Mouse (Mus musculus) adrenal gland, adult 8-10 months (tissue): ENCODE measurements around the gene Rpl9. TPM values are rescaled to one million over a fixed set of nuclear protein-coding genes. Genes with fewer than 3 reads are reported as not detected.

Experiments used
- DNase-seq: peaks from one replicate; pipeline ENCODE4 v3.0.0; 2022
- total RNA-seq, 4 experiments: library from RNA; stranded (reverse); gene quantifications; 2 replicates each; pipeline ENCODE4 v1.2.4; 2022

The Rpl9 gene
- total RNA-seq, 4 experiments from 2014 or later: 977 to 1,080 (median 1,050) TPM

- DNase-seq: no peak
Observed at GRCm38 (mm10) chr5:65374746-65375145, 16.5 kb downstream of the Rpl9 start.

DNA sequence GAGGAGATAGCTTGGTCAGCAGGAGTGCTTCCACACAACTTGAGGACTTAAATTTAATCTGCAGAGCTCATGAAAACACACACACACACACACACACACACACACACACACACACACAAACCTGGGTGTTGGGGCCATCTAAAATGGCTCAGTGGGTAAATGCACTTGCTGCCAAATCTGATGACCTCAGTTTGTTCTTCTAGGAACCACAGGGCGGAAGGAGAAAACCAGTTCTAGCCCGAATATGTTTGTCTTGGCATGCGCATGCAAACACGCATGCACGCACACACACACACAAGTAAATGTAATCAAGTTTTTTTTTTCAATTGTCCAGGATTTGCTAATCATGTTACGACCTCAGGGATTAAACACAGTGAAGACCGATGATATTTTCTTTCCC lies 19.7 kb downstream of the Rpl9 start:
- DNase-seq: no peak

DNA sequence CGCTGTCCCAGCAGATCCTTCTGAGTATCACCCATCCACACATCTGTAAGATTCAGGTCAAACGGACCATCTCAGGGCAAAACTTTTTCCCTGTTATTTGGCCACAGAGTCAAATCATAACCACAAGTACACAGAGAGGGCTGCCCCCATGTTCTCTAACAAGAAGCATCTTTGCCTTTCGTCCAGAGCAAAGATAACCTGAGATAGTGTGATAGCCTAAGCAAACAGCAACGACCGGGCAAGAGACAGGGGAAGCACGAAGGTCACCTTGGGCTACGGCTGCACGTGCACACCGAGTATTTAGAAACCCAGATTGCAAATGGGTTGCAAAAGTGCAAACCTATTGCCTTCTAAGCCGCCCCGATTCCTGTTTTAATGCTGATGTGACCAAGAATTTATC lies 23.4 kb downstream of the Rpl9 start:
- DNase-seq: no peak

DNA sequence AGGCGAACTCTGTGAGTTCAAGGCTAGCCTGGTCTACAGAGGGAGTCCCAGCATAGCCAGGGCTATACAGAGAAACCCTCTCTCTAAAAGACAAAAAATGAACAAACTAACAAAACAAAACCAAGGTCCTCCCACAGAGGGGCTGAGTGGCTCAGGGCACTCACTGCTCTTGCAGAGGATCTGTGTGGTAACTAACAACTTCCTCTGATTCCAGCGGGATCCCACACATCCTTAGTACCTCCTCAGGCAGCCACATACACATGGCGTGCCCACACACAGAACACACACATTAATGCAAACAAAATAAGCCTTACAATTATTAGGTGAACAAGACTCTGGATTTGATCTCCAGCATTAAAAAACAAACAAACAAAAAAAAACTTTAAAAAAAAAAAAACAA lies 33.5 kb downstream of the Rpl9 start:
- DNase-seq: no peak

DNA sequence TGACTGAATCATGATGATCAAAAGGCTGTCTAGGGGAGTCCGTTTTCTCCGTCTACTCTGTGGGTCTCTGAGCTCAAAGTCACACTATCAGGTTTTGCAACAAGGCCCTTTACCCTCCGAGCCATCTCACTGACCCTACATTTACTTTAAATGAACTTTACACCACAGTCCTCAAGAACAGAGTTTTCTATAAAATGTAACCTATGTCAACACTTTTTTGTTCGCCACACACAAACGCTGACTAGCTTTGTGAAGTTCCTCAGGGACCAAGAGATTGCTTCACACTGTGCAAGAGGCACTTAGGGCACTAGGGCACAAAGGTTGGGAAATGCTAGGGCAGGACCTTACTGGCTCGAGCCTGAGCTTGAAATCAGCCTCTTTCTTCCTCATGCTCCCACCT lies 34.4 kb downstream of the Rpl9 start:
- no peak for DNase-seq

GRCm38 (mm10) chr5:65354985-65355384 lies 36.3 kb downstream of the Rpl9 start:
- no peak for DNase-seq

GRCm38 (mm10) chr5:65354097-65354496 lies 37.1 kb downstream of the Rpl9 start:
- peak; percentile 25 for DNase-seq

DNA sequence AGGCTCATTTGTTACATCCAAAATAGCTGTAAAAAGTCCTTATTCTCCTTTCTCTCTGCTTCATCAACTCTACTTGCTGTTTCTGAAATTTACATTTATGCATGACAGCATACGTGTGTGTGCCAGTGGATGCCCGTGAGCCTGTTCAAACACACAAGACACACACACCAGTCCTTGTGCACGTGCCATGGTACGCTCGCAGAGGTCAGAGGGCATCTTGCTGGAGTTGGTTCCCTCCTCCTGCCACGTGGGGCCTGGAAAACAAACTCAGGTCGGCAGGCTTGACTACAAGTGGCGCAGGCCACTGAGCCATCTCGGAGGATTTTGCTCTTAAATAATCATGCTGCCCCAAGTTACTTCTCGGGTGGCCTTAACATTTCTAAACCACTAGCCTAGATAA lies 40.7 kb downstream of the Rpl9 start:
- no peak for DNase-seq

- DNase-seq: no peak
Observed at GRCm38 (mm10) chr5:65348168-65348567, 43.1 kb downstream of the Rpl9 start, which contains the start of gene Klb. Gene Klb (plus strand): TSS chr5:65348314.

DNA sequence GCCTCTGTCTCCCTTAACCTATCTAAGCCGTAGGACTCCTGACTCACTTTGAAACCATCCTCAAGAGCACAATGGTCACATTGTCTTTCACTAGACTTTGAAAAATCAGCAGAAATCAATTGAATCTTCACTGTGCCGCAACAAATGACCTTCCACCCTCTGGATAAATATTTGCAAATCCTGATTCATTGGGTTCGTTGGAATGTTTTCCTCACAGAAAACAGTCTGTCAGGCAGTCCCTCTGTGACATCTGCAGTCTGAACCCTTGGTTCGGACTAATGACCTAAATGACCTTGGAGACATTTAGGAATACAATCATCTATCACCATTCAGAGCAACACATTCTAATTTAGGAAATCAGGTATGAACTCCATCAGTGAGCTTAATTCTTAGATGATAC lies 51.1 kb downstream of the Rpl9 start:
- no peak for DNase-seq

GRCm38 (mm10) chr5:65338394-65338793 lies 52.9 kb downstream of the Rpl9 start:
- DNase-seq: no peak

Other genes with a start within 250 kb of the Rpl9 start
- 10 to 100 TPM; 10.9 to 21.2 (median 13.8) TPM for gene Wdr19, start 191.7 kb downstream of the Rpl9 start, total RNA-seq
- 10 to 100 TPM; 49.3 to 58.4 (median 53.8) TPM for gene Rfc1, start 55.8 kb downstream of the Rpl9 start, total RNA-seq
- gene Klb, start 43.1 kb downstream of the Rpl9 start, total RNA-seq: 1 to 10 TPM in 3 of 4 experiments, under 1 TPM in 1; 0.80 to 6.0 (median 4.5) TPM
- 10 to 100 TPM; 51.2 to 69.4 (median 58.5) TPM for gene Lias, start 53 bp upstream of the Rpl9 start, total RNA-seq
- gene Ugdh, start 44.5 kb upstream of the Rpl9 start, total RNA-seq: 10 to 100 TPM; 68.1 to 84.6 (median 74.7) TPM
- gene Gm43552, start 101.4 kb upstream of the Rpl9 start, total RNA-seq: 10 to 100 TPM in 1 of 4 experiments, 1 to 10 TPM in 2, not detected in 1; 3.6 to 12.4 (median 6.2) TPM
- gene Smim14, start 145.7 kb upstream of the Rpl9 start, total RNA-seq: 100 to 1,000 TPM; 187 to 201 (median 193) TPM
- 10 to 100 TPM; 65.6 to 84.9 (median 75.1) TPM for gene Ube2k, start 145.8 kb upstream of the Rpl9 start, total RNA-seq